Mouse (Mus musculus) myocyte (in vitro differentiated cells): ENCODE data around the gene Smarcc2. TPM values are rescaled to one million over a fixed set of nuclear protein-coding genes. Genes with fewer than 3 reads are reported as not detected.
"Not testable (repeated sequence)": the region's sequence is repeated elsewhere in the genome, so short reads cannot be mapped to it uniquely, and the experiment has no call there.

Experiments used
- H3K27me3 ChIP-seq: one replicate; pipeline ENCODE4 v1.6.1; 2011; ENCODE audit not compliant: control insufficient read depth, insufficient read depth, insufficient read length
- H3K36me3 ChIP-seq: one replicate; pipeline ENCODE4 v1.6.1; 2011; ENCODE audit not compliant: control insufficient read depth, insufficient read depth
- H3K4me2 ChIP-seq: one replicate; pipeline ENCODE4 v1.6.1; 2011; ENCODE audit warnings: low read depth, control low read depth
- H3K4me3 ChIP-seq: one replicate; pipeline ENCODE4 v1.5.1; 2011; ENCODE audit warnings: mild to moderate bottlenecking, control low read depth, moderate library complexity
- H3K79me2 ChIP-seq: one replicate; pipeline ENCODE4 v1.6.1; 2011; ENCODE audit not compliant: control insufficient read depth, insufficient read depth
- H3ac ChIP-seq: one replicate; pipeline ENCODE4 v1.6.1; 2011; ENCODE audit not compliant: control insufficient read depth, insufficient read length
- CEBPB ChIP-seq: IDR thresholded peaks from 2 replicates; pipeline ENCODE4 v1.6.1; 2011; ENCODE audit warnings: mild to moderate bottlenecking, moderate library complexity; ENCODE audit not compliant: poor library complexity, insufficient read depth, severe bottlenecking
- E2F4 ChIP-seq: IDR thresholded peaks from one replicate; pipeline ENCODE4 v1.6.1; 2011; ENCODE audit warnings: mild to moderate bottlenecking, control low read depth, moderate library complexity; ENCODE audit not compliant: insufficient read depth
- MAX ChIP-seq: IDR thresholded peaks from one replicate; pipeline ENCODE4 v1.6.1; 2011; ENCODE audit warnings: low read depth, mild to moderate bottlenecking, control low read depth
- MYOD1 ChIP-seq, 3 experiments: IDR thresholded peaks; one replicate each; pipeline ENCODE4 v1.6.1; 2011; ENCODE audit warnings: control low read depth in 2 of 3, low read depth in 2 of 3, mild to moderate bottlenecking in 2 of 3, moderate library complexity in 1 of 3; ENCODE audit not compliant: insufficient read length in 2 of 3, control insufficient read depth in 1 of 3
- MYOG ChIP-seq, 3 experiments: IDR thresholded peaks; one replicate each; pipeline ENCODE4 v1.6.1; 2011; ENCODE audit warnings: control low read depth in 2 of 3, low read depth in 2 of 3, mild to moderate bottlenecking in 2 of 3; ENCODE audit not compliant: insufficient read length in 2 of 3, control insufficient read depth in 1 of 3, insufficient read depth in 1 of 3
- POLR2A ChIP-seq: IDR thresholded peaks from one replicate; pipeline ENCODE4 v1.6.1; 2011; ENCODE audit warnings: low read depth, mild to moderate bottlenecking, control low read depth, moderate library complexity; ENCODE audit not compliant: insufficient read length
- POLR2AphosphoS2 ChIP-seq: IDR thresholded peaks from one replicate; pipeline ENCODE4 v1.6.1; 2011; ENCODE audit warnings: low read depth, control low read depth; ENCODE audit not compliant: insufficient read length
- REST ChIP-seq: IDR thresholded peaks from one replicate; pipeline ENCODE4 v1.6.1; 2011; ENCODE audit warnings: mild to moderate bottlenecking, control low read depth, moderate library complexity; ENCODE audit not compliant: insufficient read depth, insufficient read length
- SRF ChIP-seq: IDR thresholded peaks from one replicate; pipeline ENCODE4 v1.6.1; 2011; ENCODE audit warnings: low read depth; ENCODE audit not compliant: control insufficient read depth, insufficient read length
- TCF12 ChIP-seq: IDR thresholded peaks from one replicate; pipeline ENCODE4 v1.6.1; 2011; ENCODE audit warnings: mild to moderate bottlenecking, control low read depth; ENCODE audit not compliant: poor library complexity, insufficient read depth, severe bottlenecking
- TCF3 ChIP-seq: IDR thresholded peaks from one replicate; pipeline ENCODE4 v1.6.1; 2011; ENCODE audit warnings: low read depth, control low read depth; ENCODE audit not compliant: insufficient read length
- USF1 ChIP-seq: IDR thresholded peaks from one replicate; pipeline ENCODE4 v1.6.1; 2011; ENCODE audit warnings: low read depth, mild to moderate bottlenecking, control low read depth, moderate library complexity
- polyA plus RNA-seq: library from polyadenylated mRNA; unstranded; fragments of >200 nt; fragmentation: generic; extraction: Trizol; gene quantifications from one replicate; pipeline ENCODE4 v1.2.1, GENCODE M21; 2012; ENCODE audit warnings: missing spikeins

Smarcc2 gene
- polyA plus RNA-seq, 1 experiment, result 52.5 TPM

- peaks cover 47% of the 10 kb centered on the region for H3K79me2 ChIP-seq
- H3K27me3 ChIP-seq, result no peaks in the 10 kb centered on the region
- peaks cover 20% of the 10 kb centered on the region for H3K36me3 ChIP-seq
- no peak overlapping the region for H3ac ChIP-seq
- peak overlapping the region; percentile 98 for H3K4me3 ChIP-seq
- no peak for TF ChIP-seq TCF3
- peak; percentile 91 for TF ChIP-seq POLR2AphosphoS2
- TF ChIP-seq MYOD1 (IDR thresholded peaks at IDR 0.05; ENCODE audit: control insufficient read depth in 1 of 3, insufficient read length in 2 of 3, low read depth in 2 of 3), result no peak
- no peak for TF ChIP-seq SRF
- no peak for TF ChIP-seq MYOG (IDR thresholded peaks at IDR 0.05; ENCODE audit: control insufficient read depth in 1 of 3, insufficient read depth in 1 of 3, insufficient read length in 2 of 3, low read depth in 2 of 3)
- no peak for TF ChIP-seq MAX
- TF ChIP-seq POLR2A, result peak; percentile 41
- TF ChIP-seq E2F4, result no peak
- TF ChIP-seq REST, result no peak
- no peak for TF ChIP-seq TCF12
- peak overlapping the region; percentile 97 for H3K4me2 ChIP-seq
These were observed 32.4 kb downstream of the Smarcc2 start for GRCm38 (mm10) chr10:128491495-128491894.

DNA sequence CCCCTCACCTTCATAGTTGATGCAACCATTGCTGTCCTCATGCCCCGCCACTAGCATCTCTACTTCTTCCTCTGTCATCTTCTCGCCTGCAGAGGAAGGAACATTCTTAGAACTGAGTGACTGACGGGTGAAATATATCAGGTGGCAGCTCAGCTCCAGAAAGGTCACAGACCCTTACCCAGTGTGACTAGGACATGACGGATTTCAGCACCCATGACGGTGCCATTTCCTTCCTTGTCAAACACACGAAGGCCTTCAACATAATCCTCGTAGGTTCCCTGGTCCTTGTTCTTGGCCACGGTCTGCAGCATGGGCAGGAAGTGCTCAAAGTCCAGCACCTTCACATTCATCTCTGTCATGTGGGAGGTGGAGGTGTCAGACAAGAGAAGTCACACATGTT lies 33.0 kb downstream of the Smarcc2 start:
- Histone ChIP-seq H3K79me2 (peaks cover 47% of the 10 kb centered on the region), H3K36me3 (peaks cover 20% of the 10 kb centered on the region), H3K4me2 (peak overlapping the region; percentile 97), H3ac (peak overlapping the region; percentile 12), H3K4me3 (peak overlapping the region; percentile 98)
- H3K27me3 ChIP-seq, result not testable (repeated sequence)

- peak overlapping the region; percentile 97 for H3K4me2 ChIP-seq
- H3K79me2 ChIP-seq, result peaks cover 47% of the 10 kb centered on the region
- H3ac ChIP-seq, result peak overlapping the region; percentile 12
- peaks cover 16% of the 10 kb centered on the region for H3K36me3 ChIP-seq
- TF ChIP-seq TCF12 (no peak), POLR2AphosphoS2 (peak; percentile 64), SRF (peak; percentile 97), TCF3 (no peak), CEBPB (no peak), MYOG (IDR thresholded peaks at IDR 0.05; ENCODE audit: control insufficient read depth in 1 of 3, insufficient read depth in 1 of 3, insufficient read length in 2 of 3, low read depth in 2 of 3) (no peak)
- peak overlapping the region; percentile 98 for H3K4me3 ChIP-seq
- no peaks in the 10 kb centered on the region for H3K27me3 ChIP-seq
These were observed 33.7 kb downstream of the Smarcc2 start for GRCm38 (mm10) chr10:128492633-128493311.

DNA sequence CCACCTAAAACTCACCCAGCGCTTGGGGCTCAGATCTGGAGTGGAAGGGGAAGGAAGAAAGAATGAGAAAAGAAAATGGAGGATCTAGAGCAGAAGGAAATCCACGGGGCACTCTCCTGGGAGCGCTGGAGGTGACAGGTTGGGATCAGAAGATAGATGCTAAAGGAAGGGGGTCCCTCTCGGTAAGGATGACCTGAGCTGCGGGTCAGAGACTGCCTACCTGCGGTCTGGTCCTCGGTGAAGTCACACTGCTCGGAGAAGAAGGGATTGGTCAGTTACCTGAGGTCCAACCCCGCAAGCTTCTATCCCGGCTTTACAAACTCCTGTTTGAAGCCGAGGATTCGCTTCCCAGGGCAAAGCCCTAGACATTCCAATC lies 34.3 kb downstream of the Smarcc2 start:
- Histone ChIP-seq H3K79me2 (peaks cover 47% of the 10 kb centered on the region), H3K27me3 (no peaks in the 10 kb centered on the region), H3K4me3 (peak overlapping the region; percentile 98), H3K36me3 (peaks cover 16% of the 10 kb centered on the region), H3K4me2 (peak overlapping the region; percentile 97), H3ac (peak overlapping the region; percentile 12)
- no peak for TF ChIP-seq REST
- TF ChIP-seq E2F4, result no peak
- no peak for TF ChIP-seq CEBPB
- TF ChIP-seq POLR2A, result no peak
- TF ChIP-seq MYOG (IDR thresholded peaks at IDR 0.05; ENCODE audit: control insufficient read depth in 1 of 3, insufficient read depth in 1 of 3, insufficient read length in 2 of 3, low read depth in 2 of 3), result no peak
- no peak for TF ChIP-seq MYOD1 (IDR thresholded peaks at IDR 0.05; ENCODE audit: control insufficient read depth in 1 of 3, insufficient read length in 2 of 3, low read depth in 2 of 3)
- no peak for TF ChIP-seq TCF12
- no peak for TF ChIP-seq USF1

- Histone ChIP-seq H3K4me2 (peak within 1 kb of the TSS; percentile 97), H3K27me3 (no peaks in the 10 kb centered on the region), H3K4me3 (peak within 1 kb of the TSS; percentile 98), H3ac (peak within 1 kb of the TSS; percentile 12), H3K36me3 (peaks cover 15% of the 10 kb centered on the region), H3K79me2 (peaks cover 47% of the 10 kb centered on the region)
- no peak for TF ChIP-seq TCF12
- TF ChIP-seq MYOG (IDR thresholded peaks at IDR 0.05; ENCODE audit: control insufficient read depth in 1 of 3, insufficient read depth in 1 of 3, insufficient read length in 2 of 3, low read depth in 2 of 3), result no peak
- peak; percentile 98 for TF ChIP-seq POLR2A
- no peak for TF ChIP-seq E2F4
- TF ChIP-seq CEBPB, result no peak
- no peak for TF ChIP-seq TCF3
- TF ChIP-seq REST, result peak; percentile 41
- no peak for TF ChIP-seq MYOD1 (IDR thresholded peaks at IDR 0.05; ENCODE audit: control insufficient read depth in 1 of 3, insufficient read length in 2 of 3, low read depth in 2 of 3)
- no peak for TF ChIP-seq USF1
- peak; percentile 99 for TF ChIP-seq POLR2AphosphoS2
- no peak for TF ChIP-seq SRF
- no peak for TF ChIP-seq MAX
These were observed 34.9 kb downstream of the Smarcc2 start, which contains the start of gene Myl6 for GRCm38 (mm10) chr10:128493695-128494666. Myl6 (minus strand) TSS chr10:128494145.
